ENCODE assay signal across 28 mouse cellular contexts in genomic region chr8:79158357-79158756, GRCm38 (mm10).
"Had no signal": no experiment of that assay in that cellular context is flagged by ENCODE, and none has a peak within 500 bp of the region (broad histone marks: within the 10 kb centered on the region; RNA-seq: fewer than 3 reads in every experiment).

No protein-coding gene starts in this region.

- DNase-seq: gastrocnemius, postnatal 14 days; gastrocnemius, postnatal 36 days; heart, adult 11 months; heart, adult 2 months; heart, postnatal 14 days; heart, postnatal 4 days; kidney, adult 18-20 months; kidney, adult 8-10 months; kidney, postnatal 10 days; kidney, postnatal 4 days; layer of hippocampus, adult 9-11 months; layer of hippocampus, postnatal 36 days; left cerebral cortex, postnatal 4 days had no signal

- H3K27me3 ChIP-seq: heart, embryonic 13.5 days; heart, embryonic 15.5 days; hindbrain, embryonic 12.5 days; intestine, embryonic 15.5 days; limb, embryonic 13.5 days; limb, embryonic 15.5 days; liver, embryonic 12.5 days had no signal

- H3K9me3 ChIP-seq: heart, embryonic 13.5 days; heart, embryonic 15.5 days; hindbrain, embryonic 10.5 days; hindbrain, embryonic 12.5 days; intestine, embryonic 15.5 days; limb, embryonic 13.5 days; limb, embryonic 15.5 days; liver, embryonic 12.5 days had no signal

- H3K27ac ChIP-seq: heart, adult 2 months; heart, embryonic 13.5 days; heart, embryonic 15.5 days; hindbrain, embryonic 10.5 days; hindbrain, embryonic 12.5 days; hindbrain, embryonic 14.5 days; intestine, embryonic 15.5 days; layer of hippocampus, adult 2 months; limb, embryonic 13.5 days; limb, embryonic 15.5 days; liver, embryonic 12.5 days; liver, embryonic 14.5 days had no signal

- ATAC-seq: hindbrain, embryonic 16.5 days; inflammation-experienced regulatory T-cells, adult 6 months; intestine, embryonic 15.5 days; intestine, postnatal 0 days; liver, embryonic 12.5 days had no signal

- H3K9ac ChIP-seq: heart, embryonic 13.5 days; heart, embryonic 15.5 days; hindbrain, embryonic 12.5 days; hindbrain, embryonic 14.5 days; intestine, embryonic 15.5 days; limb, embryonic 13.5 days; limb, embryonic 15.5 days; liver, embryonic 12.5 days; liver, embryonic 14.5 days had no signal

- H3K4me2 ChIP-seq: heart, embryonic 11.5 days; heart, embryonic 13.5 days; heart, embryonic 15.5 days; hindbrain, embryonic 12.5 days; hindbrain, embryonic 14.5 days; intestine, embryonic 15.5 days; limb, embryonic 13.5 days; limb, embryonic 15.5 days; liver, embryonic 12.5 days had no signal

- H3K4me3 ChIP-seq: heart, adult 2 months; heart, embryonic 13.5 days; heart, embryonic 15.5 days; hindbrain, embryonic 10.5 days; hindbrain, embryonic 12.5 days; intestine, embryonic 15.5 days; layer of hippocampus, adult 2 months; limb, embryonic 13.5 days; limb, embryonic 15.5 days; liver, embryonic 12.5 days had no signal

- H3K36me3 ChIP-seq: limb, embryonic 15.5 days; liver, embryonic 12.5 days had no signal
